Mouse (Mus musculus) skeletal muscle tissue, adult 2 months (tissue): ENCODE results near the gene Mto1.

ENCODE experiments used
- DNase-seq: peaks from one replicate; pipeline ENCODE4 v3.0.0-alpha.2; 2012; ENCODE audit warnings: low read depth, low spot score

The Mto1 gene

DNA sequence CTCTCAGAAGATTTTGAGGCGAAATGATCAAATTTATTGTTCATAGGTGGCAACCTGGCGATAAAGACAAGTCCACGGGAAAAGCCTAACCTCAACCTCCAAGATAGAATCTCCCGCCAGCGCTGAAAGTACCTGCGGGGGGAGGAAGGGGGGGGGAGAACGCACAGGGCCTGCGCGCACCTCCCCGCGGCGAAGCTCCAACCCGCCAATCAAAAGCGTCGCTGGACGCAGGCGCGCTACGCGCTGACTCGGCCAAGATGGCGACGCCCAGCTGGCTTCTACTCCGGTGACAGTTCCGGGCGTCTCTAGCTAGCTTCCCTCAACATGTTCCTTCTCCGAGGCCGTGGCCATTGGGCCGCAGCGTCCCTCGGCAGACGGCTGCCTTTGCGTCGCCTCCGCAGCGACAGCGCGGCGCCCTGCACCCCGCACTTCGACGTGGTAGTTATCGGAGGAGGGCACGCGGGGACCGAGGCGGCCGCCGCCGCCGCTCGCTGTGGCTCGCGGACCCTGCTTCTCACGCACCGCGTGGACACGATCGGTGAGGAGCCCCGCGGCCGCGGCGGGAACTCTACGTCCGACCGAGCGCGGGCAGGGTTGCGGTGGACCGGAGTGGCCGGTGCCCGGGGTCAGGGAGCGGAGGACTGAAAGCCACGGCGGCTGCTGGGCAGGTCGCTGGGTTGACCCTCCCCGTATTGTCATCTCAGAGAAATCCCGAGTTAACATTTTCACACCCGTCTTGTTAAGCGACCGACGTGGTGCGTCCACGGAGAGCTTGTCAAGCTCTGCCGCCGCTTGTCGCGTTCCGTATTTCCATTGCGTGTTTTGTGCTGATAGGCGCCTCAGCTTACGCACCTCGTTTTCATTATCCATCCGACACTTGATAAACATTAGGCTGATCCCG lies at the start of gene Mto1, which contains the start of gene Gm17324:
TSS of gene Mto1 (plus strand) at position 236 of the 901 bp plus-strand sequence.
TSS of gene Gm17324 (minus strand) at position 814 of the 901 bp plus-strand sequence.
- DNase-seq, result peak; percentile 93

DNA sequence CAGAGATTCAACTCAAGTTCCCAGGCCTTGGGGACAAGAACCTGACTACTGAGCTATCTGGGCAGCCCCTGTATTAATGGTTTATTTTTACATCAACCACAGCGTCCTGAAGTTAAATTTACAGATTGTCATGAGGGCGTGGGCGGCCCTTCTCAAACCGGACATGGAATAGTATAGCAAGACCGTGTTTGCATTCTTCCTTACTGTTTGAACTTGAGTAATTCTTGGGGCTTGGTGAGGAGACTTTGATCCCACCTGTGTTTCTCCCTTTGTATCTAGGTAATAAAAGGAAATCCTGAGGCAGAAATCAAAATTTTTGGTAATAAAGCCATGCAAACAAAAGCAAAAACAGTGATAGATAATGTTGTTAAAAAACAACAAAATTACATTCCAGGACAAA lies 47.4 kb upstream of the Mto1 start:
- no peak for DNase-seq

DNA sequence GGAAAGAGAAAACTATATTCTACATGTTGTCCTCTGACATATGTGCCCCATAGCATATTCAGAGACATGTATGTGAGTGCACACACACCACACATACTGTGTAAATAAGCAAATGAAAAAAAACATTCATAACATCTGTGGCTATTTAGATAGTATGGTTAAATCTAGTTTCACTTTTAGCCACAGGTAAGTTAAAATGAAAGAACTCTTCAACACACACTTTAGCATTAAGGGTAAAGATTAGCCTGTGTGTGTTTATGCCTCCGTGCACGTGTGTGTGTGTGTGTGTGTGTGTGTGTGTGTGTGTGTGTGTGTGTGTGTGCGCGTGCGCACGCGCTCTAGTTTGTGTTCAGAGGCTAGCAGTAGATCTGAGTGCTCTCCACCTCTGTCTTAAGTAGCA lies 46.4 kb upstream of the Mto1 start:
- DNase-seq, result no peak

DNA sequence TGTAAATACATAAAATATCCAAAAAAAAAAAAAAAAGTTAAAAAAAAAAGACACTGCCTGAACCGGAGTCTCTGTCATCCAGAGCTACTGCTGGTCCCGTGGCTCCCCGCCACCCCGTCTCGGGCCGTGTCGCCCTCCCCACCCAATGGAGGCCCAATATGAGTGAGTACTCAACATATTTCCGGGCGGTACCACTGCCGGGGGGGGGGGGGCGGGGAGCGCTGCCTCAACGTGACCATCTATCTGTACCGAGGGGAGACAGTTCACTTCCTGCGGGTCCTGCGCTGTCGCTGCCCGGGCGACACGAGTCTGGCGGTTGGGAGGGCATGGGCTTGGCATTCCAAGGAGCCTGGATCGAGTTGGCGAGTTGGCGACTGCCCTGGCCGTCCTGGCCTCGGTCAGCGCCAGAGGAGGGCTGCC lies 20.6 kb upstream of the Mto1 start:
- DNase-seq, result no peak

DNA sequence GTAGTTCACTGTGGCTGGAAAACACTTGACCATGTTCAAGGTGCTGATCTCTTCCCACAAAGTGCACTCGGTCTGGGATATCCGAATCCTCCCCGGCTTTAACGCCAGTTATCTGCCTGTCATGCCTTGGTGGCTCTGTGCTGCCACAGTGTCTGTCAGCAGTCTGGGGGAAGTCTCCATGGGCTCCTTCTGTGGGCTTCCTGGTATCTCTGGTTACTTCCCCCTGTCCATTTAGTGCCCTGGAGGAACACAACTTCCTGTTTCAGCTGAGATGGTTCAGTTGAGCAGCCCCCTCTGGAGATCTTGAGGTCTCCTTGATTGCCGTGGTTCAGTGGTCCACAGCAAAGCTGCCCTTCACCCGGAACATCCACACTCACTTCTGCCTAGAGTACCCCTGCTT lies 19.8 kb upstream of the Mto1 start:
- no peak for DNase-seq

DNA sequence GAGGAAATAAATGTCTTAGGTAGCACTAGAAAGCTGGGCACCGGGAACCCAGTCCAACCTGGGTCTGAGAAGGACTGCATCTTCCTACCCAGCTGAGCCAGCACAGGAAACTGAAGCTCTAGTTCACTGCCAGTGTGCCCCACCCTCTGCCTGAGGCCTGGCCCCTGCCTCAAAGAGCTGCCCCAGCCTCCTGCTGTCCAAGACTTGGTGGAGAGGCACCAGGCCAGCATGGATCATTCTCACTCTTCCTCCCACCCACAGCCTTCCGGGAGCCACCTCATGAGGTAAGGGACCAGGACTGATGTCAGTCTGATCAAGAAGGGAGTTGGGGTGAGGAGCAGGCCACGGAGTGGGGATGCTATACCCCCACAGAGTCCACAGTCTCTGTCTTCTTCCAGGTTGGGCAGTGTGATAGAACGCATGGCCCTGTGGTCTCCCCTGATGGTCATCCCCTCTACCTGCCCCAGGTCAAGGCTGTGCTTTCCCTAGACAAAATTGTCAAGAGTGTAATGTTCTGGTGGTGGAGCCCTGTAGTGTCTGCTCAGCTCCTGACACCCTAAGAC lies 19.1 kb upstream of the Mto1 start:
- DNase-seq, result no peak

DNA sequence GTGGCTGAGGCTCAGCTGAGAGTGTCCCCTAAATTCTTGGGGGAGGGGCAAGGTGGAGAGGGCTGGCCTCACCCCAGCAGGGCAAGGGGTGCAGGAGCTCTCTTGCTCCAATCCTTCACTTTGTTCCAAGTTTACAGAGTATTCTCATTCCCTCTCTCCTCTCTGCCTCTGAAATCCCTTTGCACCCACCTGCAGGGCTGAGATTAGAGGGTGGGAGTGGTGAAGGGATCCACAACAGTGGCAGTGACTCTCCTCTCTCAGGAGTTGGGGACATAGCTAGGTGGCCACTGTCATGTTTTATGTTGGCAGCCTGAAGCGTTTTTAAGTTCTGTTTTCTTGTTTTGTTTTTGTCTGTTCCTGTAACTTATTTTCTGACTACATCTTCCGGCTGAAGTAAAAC lies 18.5 kb upstream of the Mto1 start:
- no peak for DNase-seq

DNA sequence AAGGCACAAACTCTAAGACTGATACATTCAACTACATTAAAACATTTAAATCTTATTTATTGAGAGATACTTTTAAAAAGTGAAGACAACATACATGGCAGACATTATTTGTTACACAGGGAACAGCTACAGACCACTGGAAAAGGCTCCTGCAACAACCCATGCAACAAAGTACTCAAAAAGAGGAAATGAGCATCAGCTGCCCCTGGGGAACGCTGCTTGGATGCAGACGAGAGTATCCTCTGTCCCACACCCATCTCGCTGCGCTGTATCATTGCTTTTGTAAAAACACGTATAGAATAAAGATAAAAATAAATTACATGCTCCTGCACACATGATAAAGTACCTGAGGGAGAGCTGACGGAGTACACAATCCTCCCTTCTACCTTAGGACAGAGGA lies 17.5 kb upstream of the Mto1 start:
- no peak for DNase-seq

DNA sequence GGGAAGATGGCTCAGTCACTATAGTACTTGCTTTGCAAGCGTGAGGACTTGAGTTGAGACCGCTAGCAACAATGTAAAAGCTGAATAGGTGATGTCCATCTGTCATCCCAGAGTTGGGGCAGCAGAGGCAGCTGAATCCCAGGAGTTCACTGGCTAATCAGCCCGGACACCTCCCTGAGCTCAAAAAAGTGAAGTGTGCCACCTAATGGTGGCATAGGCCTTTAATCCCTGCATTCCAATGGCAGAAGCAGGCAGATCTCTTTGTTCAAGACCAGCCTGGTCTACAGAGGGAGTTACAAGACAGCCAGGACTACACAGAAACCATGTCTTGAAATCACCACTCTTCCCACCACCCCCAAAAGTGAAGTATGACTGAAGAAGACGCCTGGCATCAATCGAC lies 15.5 kb upstream of the Mto1 start:
- no peak for DNase-seq

DNA sequence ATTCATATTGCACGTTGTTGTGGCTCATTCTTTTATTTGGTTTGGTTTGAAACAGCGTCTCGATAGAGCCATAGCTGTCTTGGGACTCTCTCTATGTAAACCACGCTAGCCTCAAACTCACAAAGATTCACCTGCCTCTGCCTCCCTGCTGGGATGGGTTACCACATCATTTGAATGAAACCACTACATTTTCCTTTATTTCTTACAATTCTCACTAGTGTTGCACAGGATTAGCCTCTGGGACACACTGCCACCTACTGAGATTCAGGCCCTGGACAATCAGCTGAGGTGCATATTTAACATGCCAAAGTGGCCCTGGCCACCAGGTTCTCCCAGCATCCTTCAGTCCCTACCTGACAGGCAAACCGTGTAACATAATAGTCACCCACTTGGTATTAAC lies 8.6 kb upstream of the Mto1 start:
- DNase-seq, result no peak

DNA sequence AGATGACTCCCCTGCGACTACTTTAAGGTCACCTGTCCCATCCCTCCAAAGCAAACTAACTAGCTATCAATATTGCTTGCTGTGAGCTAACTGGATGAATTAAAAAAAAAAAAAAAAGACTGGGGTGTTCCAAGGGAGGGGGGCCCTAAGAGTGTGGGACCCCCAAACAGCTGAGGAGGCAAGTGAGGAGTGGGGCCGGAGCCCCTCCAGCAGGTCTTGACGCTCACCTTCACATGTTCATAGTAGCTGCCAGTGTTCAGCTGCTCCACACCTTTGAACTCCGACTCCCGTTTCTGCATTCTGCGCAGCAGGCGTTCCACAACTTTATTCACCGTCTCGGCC lies 5.8 kb upstream of the Mto1 start:
- no peak for DNase-seq

DNA sequence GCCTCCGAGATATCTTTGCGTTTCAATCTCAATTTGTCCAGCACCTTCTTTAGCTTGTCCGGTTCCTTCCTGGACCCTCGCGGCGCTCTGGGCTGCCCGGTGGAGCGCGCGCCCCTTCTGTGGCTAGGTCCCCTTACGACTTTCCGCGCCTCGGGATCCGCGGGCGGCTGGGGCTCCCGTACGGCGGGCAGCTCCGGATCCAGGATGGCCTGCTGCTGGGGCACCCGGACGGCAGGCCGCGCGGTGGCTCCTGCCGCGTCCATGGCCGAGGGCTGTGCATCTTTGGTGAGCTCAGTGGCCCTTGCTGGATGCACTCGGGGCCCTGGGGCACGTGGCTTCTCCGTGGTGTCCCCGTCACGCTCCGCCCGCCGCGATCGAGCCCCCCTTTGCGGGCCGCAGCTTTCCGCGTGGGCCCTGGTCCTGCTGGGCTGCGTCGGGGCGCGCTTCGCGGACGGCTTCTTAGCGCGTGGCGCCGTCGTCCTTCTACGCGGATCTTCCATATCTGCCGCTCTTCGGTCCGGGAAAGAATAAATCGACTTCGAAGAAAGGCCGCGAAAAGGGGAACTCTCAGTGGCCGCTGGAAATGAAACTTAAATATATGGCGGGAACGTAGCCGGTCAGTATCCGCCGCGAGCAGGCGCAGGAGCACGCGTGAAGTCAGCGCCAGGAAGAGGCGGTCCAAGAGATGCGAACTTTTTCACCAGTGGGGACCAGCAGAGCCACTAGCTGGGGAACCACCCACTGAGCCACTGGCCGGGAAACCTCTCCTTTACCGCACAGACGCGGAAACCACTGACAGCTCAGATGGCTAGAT lies 5.2 kb upstream of the Mto1 start, which contains the start of gene Cgas:
TSS of gene Cgas (minus strand) at position 659 of the 814 bp plus-strand sequence.
- DNase-seq, result peak; percentile 58

DNA sequence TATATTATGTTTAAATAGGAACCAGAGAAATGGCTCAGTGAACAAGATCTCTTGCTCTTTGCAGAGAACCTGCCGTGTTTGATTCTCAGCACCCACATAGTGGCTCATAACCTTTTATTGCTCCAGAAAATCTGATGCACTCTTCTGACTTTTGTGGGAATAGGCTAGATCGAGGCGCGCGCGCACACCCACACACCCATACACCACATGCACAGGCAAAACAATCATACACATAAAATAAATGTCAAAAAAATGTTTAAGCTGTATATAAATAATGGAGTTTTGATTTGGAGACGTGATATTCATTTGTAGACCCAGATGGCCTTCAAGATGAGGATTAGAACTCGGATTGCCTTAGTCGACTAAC lies 419 bp upstream of the Mto1 start:
- DNase-seq, result no peak

DNA sequence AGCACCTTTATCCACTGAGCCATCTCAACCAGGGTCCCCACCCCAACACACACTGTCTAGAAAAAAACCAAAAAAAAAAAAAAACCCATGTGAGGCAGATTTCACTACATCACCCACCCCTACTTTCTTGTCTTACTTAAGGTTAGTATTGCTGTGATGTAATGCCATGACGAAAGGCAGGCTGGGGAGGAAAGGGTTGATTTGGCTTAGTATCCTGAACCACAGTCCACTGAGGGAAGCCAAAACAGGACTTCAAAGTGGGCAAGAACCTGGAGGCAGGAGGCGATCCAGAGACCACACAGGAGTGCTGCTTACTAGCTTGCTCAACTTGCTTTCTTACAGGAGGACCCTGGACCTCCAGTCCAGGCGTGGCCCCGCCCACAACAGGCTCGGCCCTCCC lies 2.4 kb downstream of the Mto1 start:
- no peak for DNase-seq

DNA sequence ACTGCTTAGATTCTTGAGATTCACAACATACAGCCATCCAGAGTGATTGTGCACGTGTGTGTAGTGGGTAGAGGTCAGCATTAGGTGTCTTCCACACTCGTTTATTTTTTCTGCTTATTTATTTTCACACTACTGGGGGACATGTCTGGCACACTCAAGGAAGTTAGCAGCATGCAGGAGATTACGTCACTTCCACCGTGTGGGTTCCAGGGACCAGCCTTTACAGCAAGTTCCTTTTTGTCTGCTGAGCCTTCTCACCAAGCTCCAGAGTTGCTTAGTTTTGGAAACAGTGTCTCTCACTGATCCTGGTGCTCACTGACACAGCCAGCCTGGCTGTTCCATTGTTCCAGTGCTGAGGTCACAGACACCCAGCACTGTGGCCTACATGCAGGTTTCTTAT lies 3.4 kb downstream of the Mto1 start:
- no peak for DNase-seq

DNA sequence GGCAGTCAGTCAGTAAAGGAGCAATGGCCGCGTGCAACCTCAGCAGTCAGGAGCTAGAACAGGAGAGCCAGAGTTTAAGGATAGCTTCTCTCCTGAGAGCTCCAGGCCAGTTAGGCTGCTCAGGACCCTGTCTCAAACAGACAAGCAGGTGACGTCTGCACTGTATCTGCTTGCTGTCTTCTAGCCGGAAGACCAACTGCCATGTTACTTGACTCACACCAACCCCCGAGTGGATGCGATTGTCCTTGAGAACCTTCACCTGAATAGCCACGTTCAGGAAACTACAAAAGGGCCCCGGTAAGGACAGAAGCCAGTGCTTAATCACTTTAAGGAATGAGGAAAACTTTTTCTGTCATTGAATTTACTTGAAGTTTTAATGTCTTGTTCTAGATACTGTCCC lies 9.0 kb downstream of the Mto1 start:
- no peak for DNase-seq

DNA sequence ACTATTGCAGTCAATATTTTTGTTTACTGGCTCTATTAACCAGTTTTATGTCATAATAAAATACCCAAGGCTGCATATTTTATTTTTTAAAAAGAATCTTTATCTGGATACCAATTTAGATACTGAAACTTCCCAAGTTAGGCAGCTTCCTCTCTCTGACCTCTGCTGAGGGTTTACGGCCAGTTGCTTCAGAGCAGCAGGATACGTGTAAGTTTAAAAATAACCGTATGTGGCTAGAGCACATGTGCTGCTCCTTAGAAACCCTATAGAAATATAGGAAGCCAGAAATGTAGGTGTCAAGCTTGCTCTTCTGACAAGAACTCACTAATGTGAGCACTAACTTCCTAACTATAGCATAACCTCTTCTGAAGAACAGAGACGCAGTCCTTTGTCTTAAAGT lies 15.3 kb downstream of the Mto1 start:
- DNase-seq, result no peak

DNA sequence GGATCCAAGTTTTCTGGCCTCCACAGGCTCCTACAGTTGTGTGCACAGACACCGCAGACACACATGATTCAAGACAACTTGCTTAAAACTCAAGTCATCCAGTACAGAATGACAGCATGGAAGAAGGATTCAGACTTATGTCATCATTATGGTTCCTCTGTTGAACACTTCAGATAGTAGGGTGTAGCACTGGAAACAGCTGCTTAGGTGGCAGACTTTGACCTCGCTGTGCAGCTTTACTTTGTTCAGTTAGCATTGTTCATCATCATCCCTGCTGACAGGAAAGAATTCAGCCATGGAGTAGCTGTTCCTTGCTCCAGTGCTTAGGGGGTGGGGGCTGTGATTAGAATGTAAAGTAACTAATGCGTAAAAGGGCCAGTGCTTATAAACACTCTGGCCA lies 17.7 kb downstream of the Mto1 start:
- DNase-seq, result no peak

DNA sequence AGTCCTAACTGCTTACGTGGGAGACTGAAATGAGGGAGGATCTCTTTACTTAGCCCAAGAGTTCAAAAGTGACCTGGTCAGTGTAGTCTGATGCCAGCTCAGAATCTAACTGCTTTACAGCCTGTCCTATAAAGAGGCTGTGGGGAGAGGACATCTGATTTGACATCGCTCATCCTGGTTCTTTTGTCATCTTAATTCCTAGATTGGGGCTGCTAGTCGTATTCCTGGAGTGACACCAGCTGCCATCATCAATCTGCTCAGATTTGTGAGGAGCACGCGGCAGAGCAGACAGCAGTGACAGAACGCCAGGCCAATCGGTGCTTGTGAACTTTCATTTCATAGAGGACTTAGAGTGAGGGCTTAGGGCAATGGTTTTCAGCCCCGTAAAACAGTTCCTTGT lies 25.6 kb downstream of the Mto1 start:
- no peak for DNase-seq

DNA sequence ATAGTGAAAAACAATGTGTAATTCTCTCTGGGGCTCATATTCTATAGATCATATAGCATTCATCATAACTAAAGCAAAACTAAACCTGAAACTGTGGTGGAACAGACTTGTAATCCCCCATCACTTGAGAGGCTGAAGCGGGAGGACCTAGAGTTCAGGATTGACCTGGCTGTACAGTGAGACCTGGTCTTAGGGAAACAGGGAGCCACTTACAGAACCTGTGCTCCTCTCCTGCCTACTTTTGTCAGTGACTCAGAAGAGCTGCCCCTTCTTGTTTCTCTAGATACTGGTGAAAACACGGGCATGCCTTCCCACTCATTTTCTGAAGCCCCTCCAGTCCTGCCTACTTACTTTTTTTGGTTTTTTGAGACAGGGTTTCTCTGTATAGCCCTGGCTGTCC lies 26.3 kb downstream of the Mto1 start:
- DNase-seq, result no peak

DNA sequence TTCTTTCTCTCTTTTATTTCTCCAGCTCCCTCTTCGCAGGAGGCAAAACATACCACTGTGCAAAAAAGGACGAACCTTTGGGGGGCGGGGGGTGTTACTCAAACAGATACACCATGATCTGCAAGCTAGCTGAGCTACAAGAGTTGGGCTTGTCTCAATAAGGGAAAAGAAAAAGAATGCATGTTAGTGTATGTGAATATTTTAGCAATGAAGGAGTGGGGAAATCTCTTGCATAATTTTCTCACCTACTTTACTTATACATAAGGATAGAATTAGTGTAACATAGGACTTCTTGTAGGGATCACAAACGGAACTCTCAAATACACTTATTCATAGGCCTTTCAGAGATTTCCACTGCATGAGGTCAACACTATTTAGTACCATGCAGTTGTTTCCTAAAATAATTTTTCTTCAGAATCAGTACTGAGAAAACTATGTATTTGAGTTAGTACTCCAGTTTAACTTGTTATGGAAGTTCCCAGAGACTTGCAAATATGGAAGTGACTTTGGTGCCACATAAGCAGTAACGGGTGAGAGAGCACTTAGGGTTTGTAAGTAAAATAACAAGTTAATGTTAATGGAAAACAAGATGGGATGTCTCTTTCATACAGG lies 26.9 kb downstream of the Mto1 start:
- no peak for DNase-seq

DNA sequence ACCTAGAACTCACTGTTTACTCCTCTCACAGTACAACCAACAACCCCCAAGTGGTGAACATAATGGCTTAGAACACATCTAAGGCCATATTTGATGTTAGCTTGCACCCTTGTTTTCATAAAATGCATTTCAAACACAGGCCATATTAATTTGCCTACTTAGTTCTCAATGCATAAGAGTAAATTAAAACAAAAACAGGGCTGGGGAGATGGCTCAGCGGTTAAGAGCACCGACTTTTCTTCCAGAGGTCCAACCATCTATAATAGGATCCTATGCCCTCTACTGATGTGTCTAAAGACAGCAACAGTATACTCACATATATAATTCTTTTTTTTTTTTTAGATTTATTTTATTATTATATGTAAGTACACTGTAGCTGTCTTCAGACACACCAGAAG lies 27.4 kb downstream of the Mto1 start:
- no peak for DNase-seq
